Mouse (Mus musculus) CH12F3 (cell line): ENCODE data around the gene Smarca2.

Source experiments
- in situ Hi-C: fragments of 300-500 bp; cut with MboI; formaldehyde crosslinking; loops from 2 replicates; pipeline ENCODE4 v1.14.3; 2020; ENCODE audit warnings: low sequenced_read_pairs

Gene Smarca2

DNA sequence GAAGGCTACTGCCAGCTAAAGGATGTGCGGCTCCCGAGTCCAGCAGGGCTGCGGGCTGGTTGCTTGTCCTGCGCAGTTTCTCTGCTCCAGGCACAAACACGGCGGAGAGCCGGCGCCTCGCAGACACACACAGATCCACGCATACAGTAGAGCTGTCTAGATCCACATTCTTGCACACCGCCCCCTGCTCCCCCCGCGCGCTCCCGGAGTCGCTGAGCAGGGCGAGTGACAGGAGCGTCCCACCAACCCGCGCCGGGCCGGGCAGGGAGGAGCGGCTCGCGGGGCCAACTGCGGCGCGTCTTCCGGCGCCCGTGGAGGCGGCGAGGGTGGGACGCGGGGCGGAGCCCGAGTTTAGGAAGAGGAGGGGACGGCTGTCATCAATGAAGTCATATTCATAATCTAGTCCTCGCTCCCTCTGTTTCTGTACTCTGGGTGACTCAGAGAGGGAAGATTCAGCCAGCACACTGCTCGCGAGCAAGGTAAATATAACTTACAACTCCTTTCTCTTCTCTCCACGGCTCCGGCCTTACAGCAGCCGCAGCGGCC is at the start of gene Smarca2:
Gene Smarca2, plus strand, starts transcription at position 296 of the 546 bp plus-strand sequence.
- in situ Hi-C loops, result no loop called here

- in situ Hi-C loops, result no loop called here
These were observed 40.0 kb upstream of the Smarca2 start for GRCm38 (mm10) chr19:26564850-26565249.

GRCm38 (mm10) chr19:26566109-26566508 is 38.7 kb upstream of the Smarca2 start:
- in situ Hi-C loops, result no loop called here

GRCm38 (mm10) chr19:26568236-26568635 is 36.6 kb upstream of the Smarca2 start:
- in situ Hi-C loops, result no loop called here

DNA sequence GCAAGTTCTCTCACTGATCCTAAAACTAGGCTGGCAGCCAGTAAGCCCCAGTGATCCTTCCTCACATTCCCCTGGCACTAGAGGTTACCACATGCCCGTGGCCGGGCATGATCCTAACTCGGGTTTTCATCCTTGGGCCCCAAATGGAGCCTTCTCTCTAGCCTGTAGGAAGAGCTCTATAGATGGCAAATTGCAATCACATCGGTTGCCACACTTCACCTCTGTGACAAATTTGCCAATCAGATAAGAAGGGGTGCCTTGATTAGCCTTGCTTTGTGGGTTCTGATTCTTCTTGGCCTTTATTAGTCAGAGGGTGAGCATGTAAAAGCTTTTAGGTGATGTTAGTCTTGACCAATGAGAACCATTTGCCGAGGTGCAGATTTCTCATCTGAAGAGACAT is 35.9 kb upstream of the Smarca2 start:
- in situ Hi-C loops, result no loop called here

- in situ Hi-C loops, result no loop called here
These were observed 35.4 kb upstream of the Smarca2 start for GRCm38 (mm10) chr19:26569461-26569860.

- in situ Hi-C loops, result no loop called here
These were observed 25.2 kb upstream of the Smarca2 start for GRCm38 (mm10) chr19:26579645-26580044.

GRCm38 (mm10) chr19:26580061-26580460 is 24.8 kb upstream of the Smarca2 start:
- in situ Hi-C loops, result no loop called here

DNA sequence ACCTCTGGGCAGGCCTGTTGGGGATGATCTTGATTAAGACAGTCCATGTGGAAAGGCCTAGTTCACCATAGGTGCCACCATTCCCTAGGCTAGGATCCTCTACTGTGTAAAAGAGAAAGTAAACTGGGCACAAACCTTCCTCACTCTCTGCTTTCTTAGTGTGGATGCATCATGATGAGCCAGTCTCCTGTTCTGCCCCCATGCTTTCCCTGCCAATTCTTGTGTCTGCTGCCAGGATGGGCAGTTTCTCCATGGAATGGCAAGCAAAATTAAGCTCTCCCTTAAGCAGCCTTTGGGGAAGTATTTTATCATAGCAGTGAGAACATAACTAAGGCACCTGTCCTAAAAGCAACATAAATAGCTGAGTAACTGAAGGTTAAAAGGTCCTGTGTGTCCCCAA is 10.2 kb upstream of the Smarca2 start:
- in situ Hi-C loops, result no loop called here

DNA sequence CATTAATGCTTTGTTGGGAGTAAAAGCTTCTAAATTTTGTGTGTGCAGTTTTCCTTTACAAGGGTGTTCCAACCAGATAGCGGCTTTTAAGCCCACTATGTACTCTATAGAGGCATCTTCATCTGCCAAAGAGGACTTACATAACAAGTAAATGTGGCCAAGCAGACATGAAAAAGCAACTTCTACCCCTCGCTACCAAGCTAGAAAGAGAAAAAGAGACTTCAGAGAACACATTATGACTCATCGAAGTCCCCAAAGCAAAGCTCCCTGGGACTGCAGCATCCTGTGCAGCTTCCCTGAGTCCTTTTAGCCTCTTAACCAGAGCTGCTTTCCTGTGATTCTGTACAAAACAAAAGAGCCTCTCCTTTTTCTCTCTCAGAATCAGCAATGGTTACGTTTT is 3.4 kb upstream of the Smarca2 start:
- in situ Hi-C loops, result no loop called here

DNA sequence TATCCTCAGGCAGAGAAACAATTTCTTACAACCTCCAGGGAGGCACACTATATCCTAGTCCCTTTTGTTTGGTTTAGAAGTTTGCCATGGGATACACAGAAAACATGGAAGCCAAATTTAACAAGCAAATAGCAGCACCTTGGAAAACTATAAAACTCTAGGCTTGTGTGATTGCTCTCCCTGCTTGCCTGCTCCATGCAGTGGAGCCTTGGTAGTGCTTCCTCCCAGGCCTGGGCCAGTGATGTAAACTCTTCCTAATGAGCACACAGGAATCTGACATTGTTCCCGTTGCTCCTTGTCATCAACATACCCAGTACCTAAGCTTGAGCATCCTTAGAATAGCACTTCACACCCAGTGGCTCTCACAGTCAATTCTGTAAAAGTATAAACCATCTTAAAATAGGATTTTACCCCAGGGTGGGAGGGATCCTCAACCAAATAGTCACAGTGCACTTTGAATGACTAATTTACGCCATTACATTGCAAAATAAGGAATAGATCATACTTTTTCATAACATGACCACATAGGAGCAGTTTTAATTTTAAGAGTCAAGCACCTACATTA is 1.5 kb upstream of the Smarca2 start:
- in situ Hi-C loops, result no loop called here

GRCm38 (mm10) chr19:26603906-26604754 is 720 bp upstream of the Smarca2 start:
- in situ Hi-C loops, result no loop called here

DNA sequence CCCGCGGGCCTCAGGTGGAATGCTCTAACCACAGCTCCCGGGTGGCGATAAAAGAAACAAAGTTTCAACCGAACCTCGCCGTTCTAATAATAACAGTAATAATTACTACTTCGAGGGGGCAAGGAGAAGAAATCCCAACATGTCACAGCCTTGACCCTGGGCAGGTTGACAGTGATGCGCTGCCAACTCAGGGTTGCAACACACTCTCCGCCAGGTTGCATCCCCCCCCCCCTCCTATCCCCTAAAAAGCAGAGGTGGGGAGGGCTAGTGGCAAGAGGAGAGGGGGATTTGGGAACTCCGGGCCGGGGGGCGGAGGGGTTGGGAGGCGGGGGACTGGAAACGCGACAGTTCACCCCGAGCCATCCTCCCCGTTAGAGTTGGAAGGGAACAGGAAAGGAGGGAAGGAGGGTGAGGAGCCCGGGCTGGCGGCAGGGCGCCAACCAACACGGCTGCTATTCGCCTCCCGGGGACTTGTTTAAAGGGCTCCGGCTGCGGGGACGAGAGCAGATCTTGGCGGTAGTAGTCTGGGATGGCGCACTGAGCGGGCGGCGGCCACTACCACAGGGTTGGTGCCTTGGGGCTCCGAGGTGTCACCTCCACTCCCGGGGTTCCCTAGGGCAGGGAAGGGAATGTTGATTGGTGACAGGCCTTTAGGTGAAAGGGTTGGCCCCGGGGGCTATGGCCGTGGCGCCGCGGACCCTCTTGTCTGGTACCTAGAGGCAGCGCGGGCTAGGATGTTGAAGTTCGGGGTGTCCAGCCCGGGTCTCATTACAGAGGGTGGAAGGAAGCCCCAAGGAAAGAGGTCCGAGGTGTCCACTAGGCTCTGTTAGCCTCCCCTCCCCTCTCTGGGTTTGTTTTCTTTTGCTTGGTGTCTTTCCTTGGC is 829 bp downstream of the Smarca2 start:
- in situ Hi-C loops, result no loop called here

- in situ Hi-C loops, result no loop called here
These were observed 1.7 kb downstream of the Smarca2 start for GRCm38 (mm10) chr19:26606321-26607155.

DNA sequence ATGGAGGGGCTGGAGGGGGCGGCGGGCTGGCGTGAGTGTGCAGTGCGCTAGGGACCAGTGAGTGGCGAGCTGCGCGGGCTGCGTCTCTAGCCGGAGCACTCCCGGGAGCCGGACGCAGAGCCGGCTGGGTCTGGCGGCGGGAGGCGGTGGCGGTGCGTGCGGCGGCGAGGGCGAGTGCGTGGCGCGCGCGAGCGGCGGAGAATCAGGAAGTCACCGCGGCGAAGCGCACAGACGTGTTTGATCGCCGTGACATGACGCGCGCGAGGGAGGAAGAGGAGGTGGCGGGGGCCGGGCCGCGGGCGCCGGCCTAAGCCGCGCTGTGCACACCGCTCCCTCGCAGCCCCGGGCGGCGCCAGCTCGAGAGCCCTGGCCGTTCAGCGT is 2.3 kb downstream of the Smarca2 start:
- in situ Hi-C loops, result no loop called here

- in situ Hi-C loops, result no loop called here
These were observed 2.9 kb downstream of the Smarca2 start for GRCm38 (mm10) chr19:26607551-26608433.

GRCm38 (mm10) chr19:26608434-26608812 is 3.6 kb downstream of the Smarca2 start:
- in situ Hi-C loops, result no loop called here

- in situ Hi-C loops, result no loop called here
These were observed 4.8 kb downstream of the Smarca2 start for GRCm38 (mm10) chr19:26609637-26610036.

DNA sequence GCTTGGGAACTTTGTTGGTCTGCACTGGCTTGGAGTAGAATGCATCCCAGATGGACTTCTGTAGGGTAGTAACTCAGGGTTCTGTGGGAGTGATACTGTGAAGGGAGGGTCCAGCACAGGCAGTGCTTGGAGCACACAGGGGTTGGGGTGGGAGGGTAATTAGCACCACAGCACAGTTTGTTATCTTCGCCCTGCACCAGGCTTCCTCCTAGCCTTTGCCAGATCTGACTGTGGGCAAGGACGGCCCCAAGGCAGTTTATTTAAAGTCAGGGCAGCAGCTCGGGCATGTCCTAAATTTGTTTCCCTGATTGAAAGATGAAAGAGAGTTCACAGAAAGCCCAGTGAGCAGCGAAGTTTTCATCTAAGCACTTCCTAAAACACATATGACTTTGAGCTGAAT is 8.1 kb downstream of the Smarca2 start:
- in situ Hi-C loops, result no loop called here
